Mouse (Mus musculus): ENCODE data around the gene Lrch2.
"Not testable (repeated sequence)": the region's sequence is repeated elsewhere in the genome, so short reads cannot be mapped to it uniquely, and the experiment has no call there.

The Lrch2 gene

GRCm38 (mm10) chrX:147553421-147554201, at the start of gene Lrch2:
TSS of gene Lrch2 (minus strand) at chrX:147554081.
- DNase-seq (ENCODE audit: low read depth): no peak

GRCm38 (mm10) chrX:147540934-147541870, 12.7 kb downstream of the Lrch2 start:
- no peak for DNase-seq (ENCODE audit: low read depth)

GRCm38 (mm10) chrX:147538377-147538776, 15.5 kb downstream of the Lrch2 start:
- DNase-seq (ENCODE audit: low read depth): no peak

GRCm38 (mm10) chrX:147537117-147537516, 16.8 kb downstream of the Lrch2 start:
- DNase-seq (ENCODE audit: low read depth): not testable (repeated sequence)

GRCm38 (mm10) chrX:147535616-147536015, 18.3 kb downstream of the Lrch2 start:
- DNase-seq (ENCODE audit: low read depth): no peak

- no peak for DNase-seq (ENCODE audit: low read depth)
Measured at GRCm38 (mm10) chrX:147531675-147532074, 22.2 kb downstream of the Lrch2 start.

- no peak for DNase-seq (ENCODE audit: low read depth)
Measured at GRCm38 (mm10) chrX:147527646-147528172, 26.2 kb downstream of the Lrch2 start.

- DNase-seq (ENCODE audit: low read depth): no peak
Measured at GRCm38 (mm10) chrX:147489551-147489950, 64.3 kb downstream of the Lrch2 start.

- not testable (repeated sequence) for DNase-seq (ENCODE audit: low read depth)
Measured at GRCm38 (mm10) chrX:147453610-147454009, 100.3 kb downstream of the Lrch2 start, which contains the start of gene Vmn1r239-ps. TSS of gene Vmn1r239-ps (minus strand) at chrX:147453710.

- no peak for DNase-seq (ENCODE audit: low read depth)
Measured at GRCm38 (mm10) chrX:147443386-147443785, 110.5 kb downstream of the Lrch2 start.

GRCm38 (mm10) chrX:147435400-147435799, 118.5 kb downstream of the Lrch2 start:
- DNase-seq (ENCODE audit: low read depth): peak; percentile 31

- DNase-seq (ENCODE audit: low read depth): peak; percentile 45
Measured at GRCm38 (mm10) chrX:147429753-147430152, 124.1 kb downstream of the Lrch2 start.

- no peak for DNase-seq (ENCODE audit: low read depth)
Measured at GRCm38 (mm10) chrX:147429129-147429528, 124.8 kb downstream of the Lrch2 start, which contains the start of gene Il13ra2. TSS of gene Il13ra2 (minus strand) at chrX:147429192.

Measured in fibroblast of lung, adult 2 months (primary cell).